Mouse (Mus musculus): ENCODE results near the gene Csnk2b.

The Csnk2b gene

DNA sequence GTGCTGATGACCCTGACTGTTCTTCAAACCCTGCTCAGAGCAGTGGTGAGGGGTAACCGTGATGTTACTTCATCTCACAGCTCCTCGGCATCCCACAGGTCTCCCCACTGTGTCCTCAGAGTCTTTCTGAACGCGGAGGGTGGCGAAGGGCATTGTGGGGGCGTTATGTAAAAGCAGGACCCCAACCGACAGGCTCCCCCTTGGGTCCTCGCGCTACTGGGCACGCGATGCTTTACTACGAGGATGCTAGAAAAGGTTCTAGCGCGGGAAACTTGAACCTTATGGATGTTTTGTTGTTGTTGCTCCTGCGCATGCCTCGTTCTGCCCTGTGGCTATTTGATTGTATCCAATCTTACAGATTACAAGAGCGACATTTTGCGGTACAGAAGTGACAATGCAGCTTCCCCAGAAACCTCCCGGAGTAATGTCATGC is at the start of gene Csnk2b:
Gene Csnk2b, minus strand, starts transcription at position 183 of the 433 bp plus-strand sequence.
- DNase-seq, result peak; percentile 69

- DNase-seq, result peak; percentile 51
Measured at GRCm38 (mm10) chr17:35168541-35169207, 46.8 kb upstream of the Csnk2b start.

GRCm38 (mm10) chr17:35167794-35168193 is 45.9 kb upstream of the Csnk2b start:
- DNase-seq, result no peak

DNA sequence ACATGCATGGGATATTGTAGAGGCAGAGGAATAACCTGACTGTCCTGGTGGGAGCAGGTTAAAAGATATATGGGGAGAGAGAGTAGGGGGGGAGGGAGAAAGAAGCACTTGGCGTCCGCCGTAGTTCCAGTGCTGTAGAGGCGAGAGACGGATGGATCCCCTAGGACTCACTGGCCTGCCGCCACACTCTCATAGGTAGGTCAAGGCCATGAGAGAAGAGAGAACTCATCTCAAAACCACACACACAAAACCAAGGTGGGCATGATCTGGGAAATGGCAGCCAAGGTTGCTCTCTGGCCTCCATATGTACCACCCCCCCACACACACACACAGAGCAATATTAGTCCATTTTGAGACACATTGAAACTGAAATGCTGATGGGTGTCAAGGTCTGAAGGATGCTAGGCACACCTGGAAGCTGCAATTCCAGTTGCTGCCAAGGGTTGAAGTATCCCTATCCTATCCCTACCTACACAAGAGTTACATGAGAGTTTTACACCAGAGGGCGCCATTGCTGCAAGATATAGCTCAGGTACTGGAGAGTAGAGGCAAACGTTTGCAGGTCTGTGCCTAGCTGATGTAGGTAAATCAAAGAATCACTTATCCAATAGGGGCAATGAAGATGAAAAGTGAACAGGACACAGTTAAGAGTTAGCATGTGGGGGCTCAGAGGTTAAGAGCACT is 44.6 kb upstream of the Csnk2b start:
- peak; percentile 88 for DNase-seq

GRCm38 (mm10) chr17:35165451-35166155 is 43.8 kb upstream of the Csnk2b start:
- DNase-seq, result peak; percentile 40

DNA sequence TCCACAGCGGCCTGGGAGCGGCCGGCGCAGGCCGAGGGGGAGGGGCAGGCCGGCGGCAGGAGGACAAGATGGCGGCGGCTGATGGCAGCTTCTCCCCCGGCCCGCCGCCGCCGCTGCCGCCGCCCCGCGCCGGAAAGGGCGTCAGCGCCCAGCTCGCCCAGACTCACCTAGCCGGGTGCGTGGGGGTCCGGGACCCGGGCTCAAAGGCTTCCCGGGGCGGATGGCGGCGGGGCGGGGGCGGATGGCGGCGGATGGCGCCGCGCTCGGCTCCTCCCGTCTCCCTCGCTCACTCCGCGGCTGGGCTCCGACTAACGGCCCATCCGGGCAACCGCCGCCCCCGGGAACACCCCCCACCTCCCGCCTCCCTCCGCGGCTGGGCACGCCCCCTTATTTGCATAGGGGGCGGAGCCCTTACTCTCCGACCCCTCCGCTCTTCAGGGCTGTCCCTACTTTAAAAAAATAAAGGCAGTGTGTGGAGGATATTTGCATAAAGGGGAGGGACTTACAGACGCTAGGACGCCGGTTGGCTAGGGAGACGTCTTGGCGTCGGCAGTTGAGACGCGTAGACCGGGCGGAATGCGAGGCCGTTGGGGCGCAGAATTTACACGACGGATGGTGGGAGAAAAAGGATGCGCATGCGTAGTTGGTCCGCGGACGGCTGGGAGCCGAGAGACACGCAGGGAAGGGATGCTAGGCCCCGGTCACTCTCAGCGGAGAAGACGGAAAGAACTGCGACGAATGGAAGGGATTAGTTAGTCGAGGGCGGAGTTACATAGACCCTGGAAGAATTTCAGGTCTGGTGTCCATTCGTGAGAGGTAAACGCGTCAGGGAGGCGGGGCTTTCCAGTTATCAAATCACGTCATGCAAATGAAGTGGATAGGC is 43.0 kb upstream of the Csnk2b start, which contains the start of gene Prrc2a:
Gene Prrc2a, minus strand, starts transcription at position 330 of the 883 bp plus-strand sequence.
- peak; percentile 99 for DNase-seq

GRCm38 (mm10) chr17:35164218-35164567 is 42.3 kb upstream of the Csnk2b start:
- peak; percentile 49 for DNase-seq

- DNase-seq, result peak; percentile 39
Measured at GRCm38 (mm10) chr17:35163326-35164081, 41.7 kb upstream of the Csnk2b start.

DNA sequence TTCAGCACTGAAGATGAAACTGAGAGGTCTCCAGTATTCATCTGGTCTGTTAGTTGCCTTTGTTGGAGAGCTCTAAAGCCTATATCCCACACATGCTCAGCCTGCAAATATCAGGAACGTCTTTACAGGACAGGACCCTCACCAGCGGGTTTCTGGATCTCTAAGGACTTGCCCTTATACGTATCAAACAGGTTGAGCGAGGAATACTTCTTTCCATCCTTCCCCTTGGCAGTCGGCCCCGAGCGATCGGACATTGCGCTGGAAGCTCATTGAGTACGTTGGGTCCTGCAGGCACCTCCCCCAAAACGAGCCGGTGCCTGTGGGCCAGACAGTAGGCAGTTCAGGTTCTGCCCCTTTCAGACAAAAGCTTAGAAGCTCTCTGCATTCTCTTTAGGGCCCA is 40.9 kb upstream of the Csnk2b start:
- peak; percentile 66 for DNase-seq

- DNase-seq, result no peak
Measured at GRCm38 (mm10) chr17:35162121-35162520, 40.3 kb upstream of the Csnk2b start.

- no peak for DNase-seq
Measured at GRCm38 (mm10) chr17:35161421-35161820, 39.6 kb upstream of the Csnk2b start.

DNA sequence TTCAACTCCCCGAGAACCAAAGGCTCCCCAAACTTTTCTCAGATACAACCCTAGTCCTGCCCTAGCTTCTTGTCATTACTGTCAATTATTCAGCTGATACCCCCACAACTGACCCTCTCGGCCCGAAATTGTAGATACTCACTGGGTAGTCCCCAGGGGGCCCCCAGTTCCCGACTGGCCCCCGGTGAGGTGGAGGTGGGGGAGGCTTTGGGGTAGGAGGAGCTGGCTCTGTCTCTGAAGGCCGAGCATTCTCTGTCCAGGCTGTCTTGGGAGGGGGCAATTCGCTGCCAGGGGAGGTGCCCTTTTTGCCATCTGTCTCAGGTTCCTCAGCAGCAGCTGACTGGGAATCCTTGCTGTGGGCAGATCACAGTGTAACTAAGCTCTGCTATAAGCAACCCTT is 37.8 kb upstream of the Csnk2b start:
- DNase-seq, result no peak

- no peak for DNase-seq
Measured at GRCm38 (mm10) chr17:35158850-35159593, 37.2 kb upstream of the Csnk2b start.

- no peak for DNase-seq
Measured at GRCm38 (mm10) chr17:35157661-35158175, 35.9 kb upstream of the Csnk2b start.

DNA sequence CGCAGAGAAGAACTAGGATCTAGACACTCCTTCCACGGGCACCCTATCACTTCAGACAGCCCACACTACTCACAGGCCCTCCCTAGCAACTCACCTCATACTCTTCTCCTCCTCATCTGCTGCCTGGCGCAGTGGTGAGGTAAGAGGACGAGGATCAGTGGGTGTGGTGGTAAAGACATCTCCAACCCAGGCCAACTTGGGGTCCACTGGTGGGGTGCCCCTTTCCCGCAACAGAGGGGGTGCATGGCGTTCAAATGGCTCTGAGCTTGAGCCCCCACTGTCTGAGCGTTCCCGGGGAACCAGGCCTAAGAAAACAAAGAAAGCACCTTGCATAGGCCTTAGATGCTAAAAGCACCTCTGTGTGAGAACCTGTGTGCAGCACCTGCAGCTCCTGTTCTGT is 35.4 kb upstream of the Csnk2b start:
- no peak for DNase-seq

GRCm38 (mm10) chr17:35156461-35157200 is 34.8 kb upstream of the Csnk2b start:
- DNase-seq, result no peak

DNA sequence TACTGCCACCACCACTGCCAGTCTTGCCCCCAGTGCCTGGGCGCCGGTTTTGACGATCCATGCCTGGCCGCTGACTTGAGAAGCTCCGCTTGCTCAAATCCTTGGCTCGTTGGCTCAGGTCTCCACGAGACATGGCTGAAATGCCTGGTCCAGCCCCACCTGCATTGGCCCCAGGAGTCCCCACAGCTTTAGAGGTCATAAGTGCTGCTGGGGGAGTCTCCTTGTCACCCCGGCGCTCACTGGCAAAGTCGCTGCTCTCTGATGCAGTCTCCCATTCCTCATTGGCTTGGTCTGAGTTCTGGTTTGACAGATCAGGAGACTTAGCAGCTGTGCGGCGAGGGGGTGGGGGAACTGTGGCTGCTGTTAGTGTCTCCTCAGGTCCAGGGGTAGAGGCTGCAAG is 33.6 kb upstream of the Csnk2b start:
- no peak for DNase-seq

GRCm38 (mm10) chr17:35154616-35155015 is 32.8 kb upstream of the Csnk2b start:
- DNase-seq, result no peak

GRCm38 (mm10) chr17:35153931-35154330 is 32.1 kb upstream of the Csnk2b start:
- DNase-seq, result no peak

GRCm38 (mm10) chr17:35153077-35153476 is 31.2 kb upstream of the Csnk2b start:
- DNase-seq, result no peak
